Mouse (Mus musculus): ENCODE results near the gene Rragd. TPM values are rescaled to one million over a fixed set of nuclear protein-coding genes. Genes with fewer than 3 reads are reported as not detected.
"Not testable (repeated sequence)": the region's sequence is repeated elsewhere in the genome, so short reads cannot be mapped to it uniquely, and the experiment has no call there.

Gene Rragd
- total RNA-seq, 2 experiments from 2014 or later: 58.9 to 60.5 TPM

DNA sequence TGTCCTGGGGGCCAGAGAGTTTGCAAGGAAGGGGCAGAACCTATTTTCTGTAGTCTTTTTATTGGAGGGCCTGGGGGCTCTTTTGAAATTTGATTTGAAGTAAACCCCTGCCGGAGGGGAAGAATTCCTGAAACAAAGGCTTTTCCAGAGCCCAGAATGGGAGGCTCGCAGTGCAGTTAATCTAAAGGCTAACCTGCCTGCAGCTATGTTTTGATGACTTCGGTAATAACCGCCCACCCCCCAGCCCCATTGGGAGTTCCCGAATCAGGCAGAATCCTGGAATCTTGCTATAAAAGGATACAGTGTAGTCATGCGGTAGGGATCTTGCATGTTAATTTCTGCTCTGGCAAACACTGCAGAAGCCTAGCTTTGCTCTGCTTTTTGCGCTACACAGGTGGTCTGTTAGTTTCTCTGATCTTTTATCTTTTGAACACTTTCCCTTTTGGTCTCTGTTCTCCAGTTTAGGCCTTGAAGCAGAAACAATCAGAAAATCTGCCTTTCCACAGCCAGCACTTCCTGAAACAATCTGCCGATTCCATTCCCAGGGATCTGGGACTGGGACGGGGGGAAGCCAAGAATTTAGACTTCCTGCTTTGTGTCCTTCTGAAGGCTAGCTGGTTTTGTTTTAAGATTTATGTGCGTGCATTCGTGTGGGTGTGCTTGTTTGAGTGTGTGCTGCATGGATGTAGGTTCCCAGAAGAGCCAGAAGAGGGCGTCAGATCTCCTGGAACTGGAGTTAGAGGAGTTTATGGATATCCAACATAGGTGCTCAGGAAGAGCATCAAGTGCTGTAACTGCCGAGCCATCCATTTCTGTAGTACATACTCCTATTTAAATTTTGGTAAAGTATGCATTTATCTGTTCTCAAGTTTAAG lies 2.2 kb downstream of the Rragd start:
- no peak for DNase-seq (ENCODE audit: extremely low spot score in 1 of 2, low spot score in 1 of 2)

- DNase-seq (ENCODE audit: extremely low spot score in 1 of 2, low spot score in 1 of 2): no peak
These were observed 2.8 kb downstream of the Rragd start for GRCm38 (mm10) chr4:32985684-32986083.

GRCm38 (mm10) chr4:32987006-32987405 lies 4.2 kb downstream of the Rragd start:
- no peak for DNase-seq (ENCODE audit: extremely low spot score in 1 of 2, low spot score in 1 of 2)

DNA sequence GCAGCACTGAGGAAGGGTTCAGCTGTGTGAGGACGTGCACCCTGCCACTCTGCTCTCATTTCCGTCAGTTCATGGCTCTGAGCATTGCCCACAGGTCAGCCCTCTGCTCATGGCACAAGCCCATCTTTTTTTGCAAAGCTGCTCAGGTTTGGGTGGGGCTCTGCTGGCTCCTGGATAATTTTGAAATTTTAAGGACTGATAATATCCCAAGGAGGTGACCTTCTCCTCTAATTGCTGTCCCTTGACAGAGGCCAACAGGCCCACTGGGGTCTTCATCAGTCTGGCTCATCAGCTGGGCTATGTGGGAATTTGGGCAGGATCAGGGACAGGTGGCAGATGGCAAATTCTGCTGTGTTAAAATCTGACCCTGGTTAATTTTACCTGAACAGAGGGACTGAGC lies 6.5 kb downstream of the Rragd start:
- DNase-seq (ENCODE audit: extremely low spot score in 1 of 2, low spot score in 1 of 2): no peak

- no peak for DNase-seq (ENCODE audit: extremely low spot score in 1 of 2, low spot score in 1 of 2)
These were observed 11.3 kb downstream of the Rragd start for GRCm38 (mm10) chr4:32994168-32994567.

- no peak for DNase-seq (ENCODE audit: extremely low spot score in 1 of 2, low spot score in 1 of 2)
These were observed 13.2 kb downstream of the Rragd start for GRCm38 (mm10) chr4:32996083-32996482.

DNA sequence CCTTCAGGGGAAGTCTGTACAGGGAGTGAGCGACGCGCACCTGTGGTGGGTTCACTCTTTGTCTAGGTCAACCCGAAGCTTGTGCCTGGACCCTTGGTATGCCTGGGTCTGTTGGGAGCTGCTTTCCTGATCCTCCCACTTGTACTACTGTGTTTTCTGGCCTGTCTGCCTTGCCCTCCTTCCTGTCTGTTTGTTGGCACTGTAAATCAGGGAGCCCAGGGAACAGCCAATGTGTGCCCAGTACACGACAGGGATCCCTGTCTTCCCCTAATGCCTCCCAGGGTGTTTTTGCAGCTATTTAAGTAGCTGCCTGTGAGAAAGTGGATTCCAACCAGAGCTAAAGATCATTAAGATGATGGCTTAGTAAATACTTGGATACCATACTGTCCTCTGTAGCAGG lies 14.7 kb downstream of the Rragd start:
- no peak for DNase-seq (ENCODE audit: extremely low spot score in 1 of 2, low spot score in 1 of 2)

GRCm38 (mm10) chr4:32998996-32999395 lies 16.2 kb downstream of the Rragd start:
- DNase-seq (ENCODE audit: extremely low spot score in 1 of 2, low spot score in 1 of 2): no peak

DNA sequence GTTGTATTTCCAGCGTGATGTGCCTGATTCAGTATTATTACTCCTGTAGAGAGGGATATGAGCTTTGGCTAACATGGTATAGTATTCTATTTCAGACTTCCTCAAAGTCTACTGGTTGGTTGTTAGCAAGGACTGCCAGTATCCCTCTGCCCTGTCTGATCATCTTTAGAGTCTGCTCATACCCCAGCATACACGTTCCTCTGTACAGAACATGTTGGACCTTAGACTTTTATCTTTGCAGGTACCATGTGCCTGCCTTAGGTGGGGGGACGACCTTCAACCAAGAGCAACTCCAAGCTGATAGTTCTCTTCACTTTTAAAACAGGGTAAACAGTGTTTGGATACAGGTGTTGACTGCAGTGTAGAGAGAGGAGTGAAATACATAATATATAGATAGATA lies 19.2 kb downstream of the Rragd start:
- DNase-seq (ENCODE audit: extremely low spot score in 1 of 2, low spot score in 1 of 2): no peak

DNA sequence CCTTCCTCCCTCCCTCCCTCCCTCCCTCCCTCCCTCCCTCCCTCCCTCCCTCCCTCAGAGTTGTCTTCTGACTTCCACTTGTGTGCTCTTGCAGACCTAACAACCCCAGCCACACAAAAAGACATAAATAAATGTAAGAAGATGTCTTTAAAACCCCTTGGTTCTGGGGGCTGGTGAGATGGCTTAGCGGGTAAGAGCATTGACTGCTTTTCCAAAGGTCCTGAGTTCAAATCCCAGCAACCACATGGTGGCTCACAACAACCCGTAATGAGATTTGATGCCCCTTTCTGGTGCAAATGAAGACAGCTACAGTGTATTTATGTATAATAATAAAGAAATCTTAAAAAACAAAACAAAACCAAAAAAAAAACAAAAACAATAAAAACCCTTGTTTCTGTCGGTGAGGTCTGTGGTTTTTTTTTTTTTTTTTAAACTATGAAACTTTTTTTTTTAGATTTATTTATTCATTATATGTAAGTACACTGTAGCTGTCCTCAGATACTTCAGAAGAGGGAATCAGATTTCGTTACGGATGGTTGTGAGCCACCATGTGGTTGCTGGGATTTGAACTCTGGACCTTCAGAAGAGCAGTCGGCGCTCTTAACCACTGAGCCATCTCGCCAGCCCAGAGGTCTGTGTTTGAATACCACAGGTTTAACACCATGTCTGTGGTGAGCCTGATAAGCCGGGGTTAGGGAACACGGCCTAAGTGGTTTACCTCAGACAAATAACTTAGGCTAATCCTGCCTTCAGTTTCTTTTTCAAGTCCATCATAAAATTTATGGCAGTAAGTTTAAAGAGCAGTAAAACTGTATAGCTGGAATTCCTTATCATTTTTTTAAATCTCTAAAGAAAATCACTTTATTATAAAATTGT lies 23.0 kb downstream of the Rragd start:
- DNase-seq (ENCODE audit: extremely low spot score in 1 of 2, low spot score in 1 of 2): not testable (repeated sequence)

- DNase-seq (ENCODE audit: extremely low spot score in 1 of 2, low spot score in 1 of 2): no peak
These were observed 24.0 kb downstream of the Rragd start for GRCm38 (mm10) chr4:33006844-33007243.

- DNase-seq (ENCODE audit: extremely low spot score in 1 of 2, low spot score in 1 of 2): no peak
These were observed 24.8 kb downstream of the Rragd start for GRCm38 (mm10) chr4:33007443-33008217.

DNA sequence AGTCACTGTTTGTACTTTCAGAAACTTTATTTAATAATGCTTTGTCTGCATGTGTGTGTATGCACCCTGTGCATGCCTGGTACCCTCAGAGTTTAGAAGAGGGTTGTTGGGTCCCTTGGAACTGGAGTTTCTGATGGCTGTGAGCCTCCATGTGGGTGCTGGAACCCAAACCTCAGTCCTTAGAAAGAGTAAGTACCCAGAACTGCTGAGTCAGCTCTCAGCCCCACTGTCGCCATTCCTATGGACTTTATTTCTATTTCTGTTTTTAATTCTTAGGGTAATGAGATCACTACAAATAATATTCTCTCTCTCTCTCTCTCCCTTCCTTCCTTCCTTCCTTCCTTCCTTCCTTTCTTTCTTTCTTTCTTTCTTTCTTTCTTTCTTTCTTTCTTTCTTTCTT lies 27.2 kb downstream of the Rragd start:
- no peak for DNase-seq (ENCODE audit: extremely low spot score in 1 of 2, low spot score in 1 of 2)

DNA sequence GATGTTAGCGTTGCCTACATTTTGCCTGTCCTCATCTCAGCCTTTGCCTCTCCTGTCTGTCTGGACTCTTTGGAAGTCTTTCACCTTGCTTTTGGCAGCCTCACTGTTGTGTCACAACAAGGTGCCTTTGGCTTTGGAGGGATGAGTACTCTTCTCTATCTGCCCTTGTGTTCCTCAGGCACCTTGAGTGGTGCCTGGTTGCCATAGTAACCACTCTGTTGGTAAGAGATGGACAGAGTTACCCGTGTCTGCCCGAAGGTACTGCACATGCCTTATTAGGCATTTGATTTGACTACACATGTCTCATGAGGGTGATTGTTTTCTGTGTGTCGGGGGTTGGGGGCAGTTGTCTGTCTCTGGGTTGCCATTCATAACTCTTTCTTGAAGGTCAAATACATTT lies 29.6 kb downstream of the Rragd start:
- no peak for DNase-seq (ENCODE audit: extremely low spot score in 1 of 2, low spot score in 1 of 2)

GRCm38 (mm10) chr4:33018361-33018999 lies 35.6 kb downstream of the Rragd start:
- DNase-seq (ENCODE audit: extremely low spot score in 1 of 2, low spot score in 1 of 2): peak; percentile 82 to 96

GRCm38 (mm10) chr4:33024420-33024819 lies 41.6 kb downstream of the Rragd start:
- DNase-seq (ENCODE audit: extremely low spot score in 1 of 2, low spot score in 1 of 2): no peak

GRCm38 (mm10) chr4:33029104-33029503 lies 46.3 kb downstream of the Rragd start:
- DNase-seq (ENCODE audit: extremely low spot score in 1 of 2, low spot score in 1 of 2): no peak

DNA sequence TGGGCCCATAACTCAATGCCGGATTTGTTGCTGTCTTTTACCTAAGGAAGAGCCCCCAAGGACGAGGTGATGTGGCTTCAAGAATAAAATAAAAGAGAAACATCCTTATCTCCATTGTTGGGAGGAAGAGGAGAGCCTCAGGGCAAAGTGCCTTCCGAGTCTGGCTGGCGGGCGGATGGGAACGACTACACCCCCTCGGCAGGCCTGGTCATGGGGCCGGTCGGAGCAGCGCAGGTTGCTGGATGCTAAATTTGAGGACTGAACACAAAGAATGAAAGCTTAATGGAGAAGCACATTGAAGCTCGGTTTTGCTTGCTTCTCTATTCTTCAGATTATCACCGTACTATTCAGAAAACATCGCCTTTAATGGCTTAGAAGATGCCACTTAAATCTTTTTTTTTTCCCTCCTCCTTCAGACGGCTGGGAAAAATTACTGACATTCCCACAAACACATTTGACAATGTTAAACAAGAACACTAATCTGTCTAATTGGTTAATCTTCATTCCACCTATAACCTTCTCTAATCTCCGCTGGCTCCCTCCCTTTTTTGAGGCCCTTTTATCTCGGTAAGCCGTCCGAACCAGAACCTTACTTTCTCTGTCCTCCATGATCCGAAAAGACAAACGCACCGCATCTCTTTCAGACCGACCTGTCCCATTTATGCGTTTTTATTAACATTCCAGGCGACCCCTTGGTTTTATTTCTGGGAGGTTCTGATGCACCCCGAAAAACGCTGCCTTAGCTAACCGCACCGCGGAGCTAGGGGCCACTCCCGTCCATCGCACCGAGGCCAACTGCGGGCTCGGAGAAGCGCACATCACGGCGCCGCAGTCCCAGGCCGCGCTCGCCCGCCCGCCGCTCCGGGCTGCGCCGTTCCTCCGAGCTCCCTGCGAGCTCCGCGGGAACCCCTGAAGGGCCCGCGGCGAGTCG lies 47.7 kb downstream of the Rragd start:
- peak in 1 of 2 experiments; percentile 16 for DNase-seq (ENCODE audit: extremely low spot score in 1 of 2, low spot score in 1 of 2)

Data from layer of hippocampus, postnatal 25 days (tissue).